Mouse (Mus musculus) retina, embryonic 14.5 days (tissue): ENCODE measurements around the gene Cryzl2.

Experiments
- DNase-seq: peaks from one replicate; pipeline ENCODE4 v3.0.0-alpha.2; 2015; ENCODE audit warnings: low spot score

The Cryzl2 gene

DNA sequence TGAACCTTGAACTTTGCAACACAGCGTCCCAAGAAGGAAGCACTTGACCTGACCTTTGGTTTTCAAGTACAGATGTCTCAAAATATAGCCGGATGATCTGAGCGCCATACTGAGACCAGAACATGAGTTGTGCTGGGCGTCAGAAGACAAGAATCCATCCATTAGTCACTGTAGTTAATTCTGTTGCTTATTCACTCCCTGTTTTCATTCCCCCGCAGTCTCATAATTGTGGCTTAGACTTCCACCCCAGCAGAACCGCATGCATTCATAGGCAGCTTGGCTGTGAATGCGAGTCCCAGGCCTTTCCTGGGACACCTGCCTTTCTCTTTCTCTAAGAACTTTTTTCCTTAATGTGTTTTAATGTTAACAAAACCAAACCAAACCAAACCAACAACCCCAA, 14.3 kb downstream of the Cryzl2 start:
- DNase-seq: no peak

DNA sequence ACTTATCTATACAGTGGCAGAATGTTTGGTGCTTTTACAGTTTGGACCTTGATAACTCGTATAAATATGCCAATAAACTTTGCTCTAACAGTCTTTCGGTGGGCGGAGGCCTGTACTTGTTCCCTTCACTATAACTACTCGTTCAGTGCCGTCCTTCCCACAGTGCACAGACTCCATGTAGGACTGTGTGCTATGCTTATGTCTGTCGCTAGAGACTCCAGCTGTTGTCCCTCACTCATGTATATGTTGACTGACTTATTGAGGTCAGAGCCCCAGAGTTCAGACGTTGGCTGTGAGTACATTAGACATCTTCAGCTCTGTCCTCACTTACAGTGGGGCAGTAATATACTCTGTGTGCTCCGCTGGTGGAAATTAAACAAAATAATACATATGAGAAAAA, 16.5 kb downstream of the Cryzl2 start:
- DNase-seq: no peak

DNA sequence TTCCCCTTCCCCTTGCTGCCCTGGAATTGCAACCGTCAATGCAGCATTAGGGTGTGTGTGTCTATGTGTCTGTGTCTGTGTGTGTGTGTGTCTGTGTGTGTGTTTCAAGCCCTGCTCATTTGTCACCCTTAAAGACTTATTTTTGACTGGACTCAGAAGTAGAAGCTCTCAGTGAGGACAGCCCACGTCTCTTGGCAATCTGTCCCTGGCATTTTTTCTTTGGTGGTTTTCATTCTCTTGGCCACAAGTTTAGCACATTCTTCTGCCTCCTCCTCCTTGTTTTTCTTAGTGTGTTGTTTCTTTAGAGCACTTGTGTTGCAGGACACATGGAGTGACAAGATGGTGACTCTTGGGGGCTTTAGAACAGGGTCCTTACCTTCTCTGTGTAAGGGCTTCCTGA, 17.9 kb downstream of the Cryzl2 start:
- no peak for DNase-seq

DNA sequence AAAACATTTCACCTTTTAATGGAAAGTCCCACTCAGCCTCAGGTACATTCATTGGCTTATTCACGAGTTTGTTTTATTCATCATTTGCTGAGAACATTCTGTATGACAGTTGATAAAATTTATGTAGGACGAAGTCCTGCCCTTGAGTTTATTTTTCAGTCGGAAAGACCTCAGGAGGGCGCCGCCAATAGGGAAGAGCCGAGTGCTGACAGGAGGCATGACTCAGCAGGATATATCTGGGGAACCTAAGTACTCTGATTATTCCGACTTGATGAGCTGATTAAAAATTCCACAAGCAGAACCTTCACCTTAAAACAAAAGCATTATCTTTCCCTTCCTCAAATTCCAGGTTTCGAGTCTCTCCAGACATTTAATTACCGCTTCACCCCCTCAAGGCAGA, 21.7 kb downstream of the Cryzl2 start:
- DNase-seq: no peak

DNA sequence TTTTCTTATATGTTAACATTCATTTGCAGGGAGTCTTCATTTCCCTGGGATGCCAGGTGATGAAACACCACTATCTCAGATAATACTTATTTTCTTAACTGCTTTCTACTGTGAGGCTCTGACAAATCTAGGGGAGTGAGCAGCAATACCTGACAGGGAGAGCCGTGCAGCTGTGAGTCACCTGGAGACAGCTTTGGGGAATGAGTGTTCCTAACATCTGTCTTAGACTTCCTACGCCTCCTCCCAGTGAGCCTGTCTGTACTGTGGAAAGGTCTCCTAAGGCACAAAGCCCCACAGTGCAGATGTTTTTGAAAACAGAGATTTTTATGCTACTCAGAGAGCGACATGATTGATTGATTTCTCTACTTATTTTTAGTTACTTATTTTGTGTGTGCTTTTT, 22.5 kb downstream of the Cryzl2 start:
- DNase-seq: no peak

DNA sequence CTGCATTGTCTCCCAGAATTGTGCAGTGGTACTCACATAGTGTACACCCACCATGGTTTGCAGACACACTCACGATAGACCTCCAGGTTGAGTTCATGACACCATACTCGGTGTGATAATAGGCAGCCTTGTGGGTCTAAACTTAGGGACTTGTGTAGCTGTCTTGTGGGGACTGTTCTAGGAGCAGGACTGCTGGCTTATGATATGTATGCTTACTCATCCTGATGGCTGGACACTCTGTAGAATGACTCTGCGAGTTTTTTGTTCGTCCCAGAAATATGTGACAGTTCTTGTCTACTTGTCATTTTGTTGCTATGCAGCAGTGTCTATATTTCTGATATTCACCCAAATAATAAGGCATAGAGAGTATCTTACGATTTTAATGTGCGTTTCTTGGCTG, 23.3 kb downstream of the Cryzl2 start:
- no peak for DNase-seq

DNA sequence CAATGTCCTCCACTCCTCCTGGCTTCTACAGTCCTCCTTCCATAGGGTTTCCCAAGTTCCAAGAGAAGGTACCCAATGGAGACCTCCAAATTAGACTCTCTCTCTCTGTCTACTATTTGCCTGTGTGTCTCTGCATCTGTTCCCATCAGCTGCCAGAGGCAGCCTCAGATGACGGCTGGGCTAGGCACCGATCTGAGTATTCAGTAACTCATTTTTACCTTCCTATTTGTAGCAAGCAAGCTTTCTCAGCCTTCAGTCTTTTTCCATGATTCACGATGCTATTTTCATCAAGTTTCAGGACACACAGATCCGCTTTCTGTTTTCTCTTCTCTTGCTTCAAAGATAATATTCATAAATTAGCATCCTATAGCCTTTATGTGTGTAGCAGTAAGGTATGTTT, 25.8 kb downstream of the Cryzl2 start:
- DNase-seq: no peak

DNA sequence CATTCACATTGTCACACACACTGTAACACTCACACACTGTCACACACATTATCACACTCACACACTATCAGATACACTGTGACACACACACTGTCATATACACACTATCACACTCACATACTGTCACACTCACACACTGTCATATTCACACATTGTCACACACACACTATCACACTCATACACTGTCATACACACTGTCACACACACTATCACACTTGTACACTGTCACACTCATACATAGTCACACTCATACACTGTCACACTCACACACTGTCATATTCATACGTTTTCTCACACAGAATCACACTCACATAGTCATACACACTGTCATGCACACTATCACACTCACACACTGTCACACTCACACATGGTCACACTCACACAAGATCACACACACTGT, 42.3 kb downstream of the Cryzl2 start:
- DNase-seq: no peak

DNA sequence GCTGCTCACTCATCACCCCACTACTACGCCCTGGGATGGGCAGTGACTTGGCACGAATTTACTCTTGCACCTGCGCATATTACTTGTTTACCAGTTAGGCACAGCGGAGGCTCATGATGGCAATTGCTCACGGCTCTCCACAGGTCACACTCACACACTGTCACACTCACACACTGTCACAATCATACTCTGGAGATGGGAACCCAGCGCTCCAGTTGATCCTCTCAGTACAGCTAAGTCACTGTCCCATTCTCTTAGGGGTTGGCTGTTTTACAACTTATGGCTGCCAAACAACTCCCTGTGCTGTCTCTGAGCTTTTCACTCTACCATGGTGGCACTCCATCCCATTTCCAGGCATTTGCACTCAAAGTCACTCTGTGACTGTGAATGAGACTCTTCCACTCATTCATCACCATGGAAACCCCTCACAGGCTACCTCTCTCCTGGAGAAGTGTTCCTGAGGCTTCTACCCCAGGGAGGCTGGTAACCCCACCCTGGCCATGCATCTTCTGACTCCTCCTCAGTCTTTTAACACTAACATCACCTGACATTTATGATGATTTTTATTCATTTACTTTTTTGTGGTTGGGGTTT, 43.1 kb downstream of the Cryzl2 start:
- no peak for DNase-seq

DNA sequence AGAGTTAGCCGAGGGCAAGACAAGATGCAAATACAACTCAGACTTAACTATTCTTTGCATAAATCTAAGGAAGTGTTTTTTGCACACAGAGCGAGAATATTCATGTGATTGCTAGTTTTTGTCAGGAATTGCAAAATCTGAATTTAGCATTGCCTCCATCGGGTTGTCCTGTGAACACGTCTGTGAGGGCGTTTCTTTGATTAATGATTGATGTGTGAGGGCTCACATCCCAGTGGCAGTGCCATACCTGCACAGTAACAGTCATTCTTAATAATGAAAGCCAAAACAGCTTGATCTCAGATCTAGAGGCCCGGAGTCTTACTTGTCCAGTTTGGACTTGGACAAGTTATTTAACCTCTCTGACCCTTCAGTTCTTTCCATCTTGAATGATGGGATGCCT, 44.7 kb downstream of the Cryzl2 start:
- no peak for DNase-seq

DNA sequence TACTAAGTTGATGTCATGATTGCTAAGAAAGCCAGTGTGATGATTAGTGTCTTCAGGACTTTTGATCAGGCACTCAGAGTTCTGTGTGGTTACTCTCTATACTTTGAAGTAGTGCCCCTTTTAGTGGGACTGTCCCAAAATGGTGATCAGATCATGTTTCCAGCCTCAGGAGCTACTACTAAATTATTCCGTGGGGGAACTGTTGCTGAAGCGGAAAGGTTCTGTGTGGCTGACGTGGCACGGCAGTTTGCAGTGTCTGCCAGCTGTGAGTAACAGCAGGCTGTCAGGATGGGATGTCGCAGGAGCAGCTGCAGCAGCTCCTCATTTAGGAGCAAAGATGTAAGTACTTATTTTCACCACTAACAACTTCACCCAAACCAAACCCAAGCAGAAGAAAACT, 48.1 kb downstream of the Cryzl2 start, which contains the start of gene Sec16b:
Gene Sec16b (plus strand): TSS at position 207 of the 400 bp plus-strand sequence.
- peak; percentile 18 for DNase-seq

DNA sequence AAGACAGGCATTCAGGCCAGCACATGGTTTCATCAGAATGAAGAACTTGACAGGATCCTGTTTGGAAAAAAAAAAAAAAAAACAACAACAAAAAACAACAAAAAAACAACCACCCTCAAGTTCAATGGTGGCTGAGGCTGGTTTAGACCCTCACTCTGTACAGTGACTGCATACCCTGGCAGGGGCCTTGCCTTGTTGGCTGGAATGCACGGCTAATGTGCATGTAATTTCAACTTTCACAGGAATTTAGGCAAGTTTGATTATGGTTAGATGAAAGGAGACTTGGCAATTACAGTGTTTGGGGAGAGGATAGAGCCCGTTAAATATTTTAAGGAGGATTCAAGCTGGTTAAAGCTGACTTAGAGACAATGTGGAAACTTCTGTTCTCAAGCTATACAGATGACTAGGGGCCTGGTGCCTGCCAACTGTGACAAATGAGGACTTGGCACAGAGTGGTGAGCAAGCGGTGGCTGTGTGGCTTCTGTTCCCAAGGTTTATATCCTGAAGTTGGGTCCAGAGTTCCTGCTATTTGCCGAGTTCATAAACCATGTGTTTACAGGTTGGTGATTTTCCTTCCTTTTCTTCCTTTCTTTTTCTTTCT, 48.7 kb downstream of the Cryzl2 start:
- no peak for DNase-seq

DNA sequence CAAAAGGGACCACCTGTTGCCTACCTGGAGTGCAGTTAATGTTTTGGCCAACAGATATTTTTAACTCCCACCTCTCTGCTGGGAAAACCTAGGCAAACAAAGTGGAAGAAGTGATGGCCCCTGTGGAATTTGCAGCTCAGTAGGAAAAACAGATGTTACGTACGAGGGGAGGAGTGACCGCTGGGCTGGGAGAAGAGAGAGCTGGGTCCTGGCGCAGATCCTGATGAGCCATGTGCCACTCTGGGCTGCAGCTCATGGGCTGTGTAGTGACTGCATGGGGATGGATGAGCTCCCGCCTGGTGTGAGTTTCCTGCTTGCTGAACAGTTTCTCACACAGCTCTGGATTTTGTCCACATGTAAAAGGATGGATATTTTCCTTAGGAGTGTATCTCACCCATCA, 49.4 kb downstream of the Cryzl2 start:
- DNase-seq: no peak

DNA sequence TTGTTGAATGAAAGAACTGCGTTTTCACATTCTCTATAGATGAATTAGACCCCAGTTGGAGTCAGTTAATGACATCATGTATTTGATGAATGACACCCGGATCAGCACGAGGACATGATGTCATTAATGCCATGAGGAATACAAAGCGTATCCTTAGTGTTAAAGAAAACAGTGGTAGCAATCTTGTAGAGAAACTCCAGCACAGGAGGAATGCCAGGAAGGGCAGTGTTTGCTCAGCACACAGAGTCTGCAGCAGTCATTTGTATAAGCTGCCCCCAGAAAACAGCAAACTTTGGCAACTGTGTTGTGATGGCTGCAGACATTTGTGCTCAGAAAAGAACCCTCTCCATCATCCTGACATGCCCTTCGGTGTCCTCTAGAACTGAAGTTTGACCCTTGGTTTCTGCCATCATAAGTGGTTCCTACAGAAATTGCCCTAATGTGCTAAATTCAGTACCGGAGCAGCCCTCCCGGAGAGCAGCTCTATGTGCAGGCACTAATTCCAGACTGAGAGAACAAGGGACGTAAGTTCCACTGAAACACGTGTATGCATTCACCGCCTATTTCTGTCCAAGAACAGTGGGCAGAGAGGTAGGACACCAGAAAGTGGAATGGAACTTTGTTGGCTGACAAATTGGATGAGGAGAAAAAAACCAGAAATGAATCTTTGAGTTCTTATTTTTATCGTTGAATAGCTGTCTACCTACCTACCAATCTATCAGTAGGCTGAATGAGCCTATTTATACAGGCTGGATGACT, 54.5 kb downstream of the Cryzl2 start:
- DNase-seq: no peak

DNA sequence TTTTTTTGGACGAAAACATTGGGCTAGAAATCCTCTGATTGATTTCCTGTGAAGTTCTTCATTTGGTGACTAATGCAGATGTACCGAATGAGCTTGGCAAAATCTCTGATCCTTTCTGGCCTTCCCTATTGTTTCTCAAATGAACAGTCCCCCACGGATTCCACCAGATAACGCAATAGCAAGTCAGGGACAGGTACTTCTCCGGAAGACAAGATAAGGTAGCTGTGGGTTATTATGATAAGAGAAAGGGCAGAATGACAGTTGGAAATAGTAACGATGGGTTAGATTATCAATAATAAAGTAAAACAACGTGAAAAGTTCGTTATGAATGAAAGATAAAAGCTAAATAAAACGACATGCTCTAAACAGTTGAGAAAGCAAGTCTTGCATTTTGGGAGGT, 55.2 kb downstream of the Cryzl2 start:
- DNase-seq: no peak

DNA sequence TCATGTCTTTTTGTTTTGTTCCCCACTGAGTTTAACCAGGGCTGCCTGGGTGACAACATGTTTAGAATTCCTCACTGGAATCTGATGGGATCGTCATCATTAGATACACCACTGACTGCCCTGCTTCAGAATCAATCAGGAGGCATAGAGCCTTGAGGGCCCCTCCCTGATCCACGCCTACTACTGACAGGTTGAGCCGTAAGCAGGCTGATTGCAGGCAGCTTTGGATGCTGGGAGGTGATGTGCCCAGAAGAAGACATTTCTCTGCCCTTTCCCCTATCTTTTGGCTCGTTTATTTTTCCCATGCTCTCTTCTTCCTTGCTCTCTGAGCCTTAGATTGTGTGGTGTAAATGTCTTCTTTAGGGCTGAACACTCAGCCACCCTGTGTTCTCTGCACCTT, 55.9 kb downstream of the Cryzl2 start:
- DNase-seq: no peak

DNA sequence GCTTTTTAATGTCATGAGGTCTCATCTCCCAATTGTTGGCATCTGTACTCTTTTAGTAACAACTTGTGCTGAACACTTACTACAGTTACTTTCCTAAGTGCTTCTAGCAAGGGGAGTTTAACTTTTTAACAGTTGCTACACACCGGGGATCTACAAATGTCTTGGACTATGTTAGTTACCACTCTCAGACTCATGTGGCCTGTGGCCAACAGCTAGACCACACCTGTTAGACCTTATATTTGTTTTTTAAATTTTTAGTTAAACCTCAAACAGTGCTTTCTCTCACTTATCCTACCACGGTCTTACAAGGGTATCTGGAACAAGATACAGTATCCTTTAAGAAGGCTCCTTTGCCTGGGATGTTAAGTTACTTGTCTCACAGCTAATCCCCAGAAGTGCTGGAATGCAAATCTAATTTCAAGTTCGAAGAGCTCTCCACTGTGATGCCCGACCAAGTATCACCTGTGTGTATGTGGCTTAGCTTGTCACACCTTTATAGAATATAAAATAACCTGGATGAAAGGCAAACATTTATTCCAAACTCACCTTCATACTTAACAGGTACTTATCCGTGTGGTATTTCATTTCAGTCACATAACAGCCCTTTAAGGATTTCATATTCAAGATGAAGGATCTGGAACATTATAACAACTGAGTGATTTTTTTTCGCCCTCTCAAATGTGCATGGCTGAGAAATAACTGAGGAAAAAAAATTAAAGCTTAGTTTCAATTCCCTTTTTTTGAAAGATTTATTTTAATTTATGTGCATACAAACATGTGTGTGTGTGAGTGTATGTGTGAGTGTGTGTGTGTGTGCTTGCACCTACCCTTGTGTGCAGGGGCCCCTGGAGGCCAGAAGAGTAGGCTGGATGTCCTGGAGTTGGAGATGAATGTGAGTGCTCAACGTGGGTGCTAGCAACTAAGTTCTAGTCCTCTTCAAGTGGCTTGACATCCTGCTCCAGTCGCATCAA, 58.7 kb downstream of the Cryzl2 start:
- DNase-seq: no peak

DNA sequence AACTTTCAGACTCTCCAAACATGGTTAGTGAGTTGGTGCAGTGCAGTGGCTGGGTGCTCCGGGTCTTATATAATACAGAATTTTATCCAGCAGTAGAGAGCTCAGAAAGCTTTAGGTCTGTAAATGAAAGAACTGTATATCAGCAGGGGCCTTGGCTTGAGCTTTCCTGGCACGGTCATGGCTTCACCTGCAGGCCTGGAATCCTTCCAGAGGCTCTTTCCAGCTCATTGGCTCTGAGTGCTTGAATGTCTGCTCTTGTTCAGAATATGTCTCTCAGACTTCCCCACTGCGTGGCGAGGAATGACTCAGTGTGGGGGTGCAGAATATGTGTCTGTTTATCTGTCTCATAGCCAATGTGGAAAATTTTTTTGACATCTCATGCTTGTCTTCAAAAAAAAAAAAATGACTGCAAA, 59.7 kb downstream of the Cryzl2 start:
- DNase-seq: no peak

DNA sequence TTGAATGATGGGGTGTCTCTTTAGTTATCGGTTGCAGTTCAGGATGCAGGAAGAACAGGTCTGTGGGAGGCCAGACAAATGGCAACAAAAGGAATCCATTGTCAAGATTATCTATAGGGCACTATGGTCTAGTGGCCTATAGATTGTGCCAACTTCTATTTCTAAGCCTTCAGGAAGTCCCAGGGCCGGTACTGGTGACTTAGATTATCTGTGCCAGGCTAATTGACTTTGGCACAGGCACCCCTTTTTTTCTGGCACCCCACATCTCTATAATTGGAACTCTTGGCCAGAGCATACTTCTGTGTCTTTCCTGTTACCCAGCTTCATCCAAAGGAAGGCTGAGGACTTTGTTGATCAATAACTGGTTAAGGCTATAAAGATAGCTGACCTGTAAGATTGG, 61.0 kb downstream of the Cryzl2 start:
- DNase-seq: no peak

DNA sequence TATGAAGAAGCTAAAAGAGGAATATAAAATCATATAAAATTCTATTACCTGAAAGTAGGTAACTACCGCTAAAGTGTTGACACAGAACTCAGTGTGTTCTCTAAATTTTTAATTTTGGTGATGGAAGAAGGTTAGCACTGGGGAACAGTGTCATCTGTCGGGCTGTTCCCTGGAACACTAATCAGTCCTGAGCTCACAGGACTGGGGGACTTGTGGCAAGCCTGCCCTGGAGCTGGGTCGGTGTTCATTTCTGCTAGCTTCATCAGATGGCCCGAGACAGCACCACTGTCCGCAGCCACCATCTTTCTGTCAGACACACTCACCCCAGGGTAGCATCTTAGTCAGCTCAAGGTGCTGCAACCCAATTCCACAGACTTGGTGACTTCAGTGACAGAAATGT, 63.9 kb downstream of the Cryzl2 start:
- no peak for DNase-seq

DNA sequence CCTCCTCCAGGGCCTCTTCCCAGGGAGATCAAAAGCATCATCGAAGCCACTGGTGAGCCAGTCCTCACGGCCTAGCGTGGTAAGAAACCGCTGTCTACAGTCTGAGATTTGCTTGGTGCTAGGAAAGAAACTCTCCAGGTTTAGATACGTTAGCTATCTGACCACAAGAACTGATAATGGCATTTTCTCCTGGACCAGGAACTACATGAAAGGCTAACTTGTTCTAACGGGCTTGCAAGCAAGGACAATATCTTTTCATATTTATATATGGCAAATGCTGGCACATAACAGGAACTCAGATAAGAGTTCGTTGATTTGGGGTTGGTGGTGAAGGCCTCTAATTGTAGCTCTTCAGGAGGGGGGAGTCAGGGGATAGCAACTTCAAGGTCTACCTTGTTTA, 66.4 kb downstream of the Cryzl2 start:
- no peak for DNase-seq

DNA sequence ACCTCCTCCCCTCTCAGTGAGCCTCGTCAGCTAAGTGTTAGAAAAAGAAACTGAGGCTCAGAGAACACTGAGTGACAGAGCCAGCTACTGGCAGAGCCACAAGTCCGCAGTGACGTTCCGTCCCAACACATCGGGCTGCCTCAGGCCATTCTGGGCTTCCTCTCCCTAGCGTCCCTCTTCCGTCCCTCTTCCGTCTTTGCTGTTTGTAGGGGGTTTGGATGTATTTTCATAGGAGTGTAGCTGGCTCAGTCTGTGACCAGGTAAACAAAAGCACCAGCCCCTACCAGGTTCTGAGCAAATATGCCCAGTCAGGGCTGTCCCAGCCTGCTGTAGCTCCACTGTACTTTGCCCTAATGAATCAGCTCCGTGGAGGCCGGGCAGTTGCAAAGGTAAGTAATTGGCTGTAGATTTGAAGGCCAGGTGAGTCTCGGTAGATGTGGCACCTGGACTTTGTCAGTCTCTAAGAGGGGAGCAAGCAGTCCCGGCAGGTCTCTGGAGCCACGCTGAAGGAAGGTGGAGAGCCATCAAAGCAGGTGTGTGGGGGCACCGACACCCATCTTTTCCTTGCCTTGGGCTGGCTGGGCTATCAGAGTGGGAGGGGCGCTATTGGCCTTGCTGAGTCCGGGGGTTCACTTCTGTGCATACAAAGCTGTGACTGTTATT, 67.4 kb downstream of the Cryzl2 start:
- no peak for DNase-seq
